Mouse (Mus musculus) liver, embryonic 11.5 days (tissue): Measurements from ENCODE around the gene Adamtsl1. TPM values are rescaled to one million over a fixed set of nuclear protein-coding genes. Genes with fewer than 3 reads are reported as not detected.

Source experiments
- ATAC-seq: fragments of 200-750 bp; cut with Nextera tagmentation; replicated peaks from 2 replicates; pipeline ENCODE4 v1.8.0; 2017; ENCODE audit warnings: moderate number of reproducible peaks, mild to moderate bottlenecking, moderate TSS enrichment, moderate library complexity; ENCODE audit not compliant: low FRiP score
- DNase-seq: peaks from one replicate; pipeline ENCODE4 v3.0.0-alpha.2; 2017; ENCODE audit warnings: low spot score
- H3K27ac ChIP-seq: fragments of 300-500 bp; sonication (generic); 2 replicates; pipeline ENCODE4 v1.5.1; 2014; ENCODE audit warnings: mild to moderate bottlenecking, low read depth, low read length, control low read depth
- H3K27me3 ChIP-seq: fragments of 300-500 bp; sonication (generic); replicated peaks from 2 replicates; pipeline ENCODE4 v1.6.1; 2014; ENCODE audit warnings: low read length, mixed read lengths; ENCODE audit not compliant: control insufficient read depth, insufficient read depth
- H3K36me3 ChIP-seq: fragments of 300-500 bp; sonication (generic); 2 replicates; pipeline ENCODE4 v1.6.1; 2014; ENCODE audit warnings: mild to moderate bottlenecking, low read length, moderate library complexity, mixed read lengths; ENCODE audit not compliant: control insufficient read depth, insufficient read depth
- H3K4me1 ChIP-seq: fragments of 300-500 bp; sonication (generic); replicated peaks from 2 replicates; pipeline ENCODE4 v1.6.1; 2014; ENCODE audit warnings: low read length, mixed read lengths; ENCODE audit not compliant: control insufficient read depth, insufficient read depth
- H3K4me2 ChIP-seq: fragments of 300-500 bp; sonication (generic); 2 replicates; pipeline ENCODE4 v1.6.1; 2014; ENCODE audit warnings: mild to moderate bottlenecking, control low read depth, moderate library complexity
- H3K4me3 ChIP-seq: fragments of 300-500 bp; sonication (generic); 2 replicates; pipeline ENCODE4 v1.5.1; 2014; ENCODE audit warnings: low read depth, low read length, control low read depth
- H3K9ac ChIP-seq: fragments of 300-500 bp; sonication (generic); 2 replicates; pipeline ENCODE4 v1.6.1; 2014; ENCODE audit warnings: low read depth, low read length, control low read depth
- H3K9me3 ChIP-seq: fragments of 300-500 bp; sonication (generic); 2 replicates; pipeline ENCODE4 v1.6.1; 2016; ENCODE audit warnings: low read length, inconsistent platforms, mixed read lengths; ENCODE audit not compliant: control insufficient read depth
- WGBS: fragments of 180-500 bp; shearing (Covaris S2); extraction: QIAGEN DNeasy Blood & Tissue Kit; methylation state at CpG from one replicate; pipeline ENCODE4 v1.1.7; 2014; 5-methylcytosine and 5-hydroxymethylcytosine counted together
- polyA plus RNA-seq: library from polyadenylated mRNA; unstranded; fragments of >200 nt; fragmentation: Nextera tagmentation; extraction: Ambion mirVana; gene quantifications from 2 replicates; pipeline ENCODE4 v1.2.1, GENCODE M21; 2014

Adamtsl1 gene
- polyA plus RNA-seq, 1 experiment from 2014 or later, result 4.9 TPM

- H3K27ac ChIP-seq, result no peak overlapping the region
- WGBS, result 71% methylated on average over 5 of the region's 5 CpGs
- no peaks in the 10 kb centered on the region for H3K9me3 ChIP-seq
- no peaks in the 10 kb centered on the region for H3K4me1 ChIP-seq
- DNase-seq, result no peak
- H3K4me2 ChIP-seq, result no peak overlapping the region
- no peak for ATAC-seq
- no peaks in the 10 kb centered on the region for H3K36me3 ChIP-seq
- no peak overlapping the region for H3K9ac ChIP-seq
- no peaks in the 10 kb centered on the region for H3K27me3 ChIP-seq
- no peak overlapping the region for H3K4me3 ChIP-seq
These were observed 812.0 kb downstream of the Adamtsl1 start for GRCm38 (mm10) chr4:86326003-86326402.

DNA sequence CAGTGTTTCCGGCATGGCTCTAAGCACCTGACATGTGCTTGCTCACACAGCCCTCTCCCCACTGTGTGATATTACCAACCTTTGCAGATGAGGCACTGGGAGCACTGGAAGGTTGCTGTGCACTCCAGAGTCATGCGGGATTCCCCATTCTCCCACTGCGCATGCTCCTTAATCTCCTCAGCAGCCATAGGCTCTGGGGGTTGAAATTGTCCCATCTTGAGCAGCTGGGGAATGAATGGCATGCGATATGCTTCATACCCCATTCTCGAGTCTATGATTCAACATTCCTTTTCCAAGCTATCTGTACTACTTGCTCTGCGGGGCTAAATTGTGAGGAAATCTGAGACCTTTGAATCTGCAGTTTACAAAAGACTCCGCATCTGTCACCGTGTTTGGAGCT, 812.7 kb downstream of the Adamtsl1 start:
- no peaks in the 10 kb centered on the region for H3K27me3 ChIP-seq
- no peaks in the 10 kb centered on the region for H3K36me3 ChIP-seq
- no peaks in the 10 kb centered on the region for H3K9me3 ChIP-seq
- ATAC-seq (no peak), DNase-seq (no peak)
- no peak overlapping the region for H3K27ac ChIP-seq
- no peak overlapping the region for H3K4me3 ChIP-seq
- no peak overlapping the region for H3K4me2 ChIP-seq
- WGBS, result 71% methylated on average over 8 of the region's 8 CpGs
- no peaks in the 10 kb centered on the region for H3K4me1 ChIP-seq
- H3K9ac ChIP-seq, result no peak overlapping the region

- 82% methylated on average over 1 of the region's 1 CpGs for WGBS
- DNase-seq (no peak), ATAC-seq (no peak)
- Histone ChIP-seq H3K36me3 (no peaks in the 10 kb centered on the region), H3K9me3 (no peaks in the 10 kb centered on the region), H3K4me3 (no peak overlapping the region), H3K27me3 (no peaks in the 10 kb centered on the region), H3K4me1 (no peaks in the 10 kb centered on the region), H3K9ac (no peak overlapping the region), H3K4me2 (no peak overlapping the region), H3K27ac (no peak overlapping the region)
These were observed 815.5 kb downstream of the Adamtsl1 start for GRCm38 (mm10) chr4:86329481-86329880.

DNA sequence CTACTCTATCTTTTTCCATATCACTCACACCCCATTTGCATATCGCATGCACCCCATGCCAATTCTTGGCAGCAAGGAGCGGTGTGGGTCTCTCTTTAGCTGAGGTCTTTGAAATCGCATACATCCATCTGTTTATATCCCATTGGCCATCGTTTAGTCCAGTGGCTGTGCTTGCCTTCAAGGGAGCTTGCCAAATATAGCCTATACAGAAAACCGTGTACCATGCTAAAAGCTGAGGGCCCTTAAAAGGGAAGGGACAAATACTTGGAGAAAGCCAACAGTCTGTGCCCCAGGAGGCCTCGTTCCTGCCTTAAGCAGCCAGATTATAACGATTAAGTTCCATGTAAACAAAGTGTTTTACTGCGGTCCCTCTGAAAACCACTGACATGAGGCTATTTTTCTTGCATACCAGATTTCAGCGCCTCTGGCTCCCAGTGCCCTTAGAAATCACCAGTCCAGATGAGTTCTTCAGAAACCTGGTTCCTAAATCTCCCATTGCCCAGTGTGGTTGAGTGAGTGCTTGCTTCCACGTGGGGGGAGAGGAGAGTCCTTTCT, 822.0 kb downstream of the Adamtsl1 start:
- DNase-seq, result no peak
- ATAC-seq, result no peak
- WGBS, result 45% methylated on average over 10 of the region's 10 CpGs
- H3K36me3 ChIP-seq, result no peaks in the 10 kb centered on the region
- no peak overlapping the region for H3K9ac ChIP-seq
- H3K4me3 ChIP-seq, result no peak overlapping the region
- no peaks in the 10 kb centered on the region for H3K4me1 ChIP-seq
- no peak overlapping the region for H3K27ac ChIP-seq
- H3K27me3 ChIP-seq, result no peaks in the 10 kb centered on the region
- H3K4me2 ChIP-seq, result no peak overlapping the region
- H3K9me3 ChIP-seq, result no peaks in the 10 kb centered on the region

GRCm38 (mm10) chr4:86337216-86337765, 823.3 kb downstream of the Adamtsl1 start:
- no peaks in the 10 kb centered on the region for H3K9me3 ChIP-seq
- no peaks in the 10 kb centered on the region for H3K27me3 ChIP-seq
- no peak for DNase-seq
- ATAC-seq, result no peak
- no peak overlapping the region for H3K4me2 ChIP-seq
- H3K36me3 ChIP-seq, result no peaks in the 10 kb centered on the region
- no peak overlapping the region for H3K4me3 ChIP-seq
- H3K4me1 ChIP-seq, result no peaks in the 10 kb centered on the region
- no peak overlapping the region for H3K9ac ChIP-seq
- WGBS, result 68% methylated on average over 6 of the region's 6 CpGs
- H3K27ac ChIP-seq, result no peak overlapping the region

- DNase-seq (no peak), ATAC-seq (no peak)
- Histone ChIP-seq H3K9ac (no peak overlapping the region), H3K27me3 (no peaks in the 10 kb centered on the region), H3K4me3 (no peak overlapping the region), H3K4me2 (no peak overlapping the region), H3K36me3 (no peaks in the 10 kb centered on the region), H3K9me3 (no peaks in the 10 kb centered on the region), H3K27ac (no peak overlapping the region), H3K4me1 (no peaks in the 10 kb centered on the region)
- WGBS, result 81% methylated on average over 4 of the region's 4 CpGs
These were observed 835.4 kb downstream of the Adamtsl1 start for GRCm38 (mm10) chr4:86349341-86349740.

DNA sequence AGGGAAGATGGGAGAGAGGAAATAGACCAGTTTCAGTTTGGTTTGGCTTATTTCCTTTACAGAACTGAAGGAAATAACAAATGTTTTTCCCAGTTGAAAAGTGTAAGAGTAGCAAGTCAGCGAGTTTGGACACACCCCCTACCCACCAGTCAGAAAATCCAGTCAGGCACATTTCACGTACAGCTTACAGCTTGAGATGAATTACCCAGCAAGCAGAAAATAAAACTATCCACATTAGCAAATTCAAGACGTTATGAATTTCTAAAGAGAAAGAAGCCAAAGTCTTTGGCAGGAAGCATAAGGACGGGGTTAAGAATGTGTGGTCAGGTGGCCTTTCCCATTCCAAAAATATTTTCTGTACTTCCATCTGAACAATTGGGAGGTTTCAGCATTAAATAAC, 838.1 kb downstream of the Adamtsl1 start:
- Histone ChIP-seq H3K36me3 (no peaks in the 10 kb centered on the region), H3K4me1 (no peaks in the 10 kb centered on the region), H3K9me3 (no peaks in the 10 kb centered on the region), H3K4me3 (no peak overlapping the region), H3K9ac (no peak overlapping the region), H3K27me3 (no peaks in the 10 kb centered on the region), H3K4me2 (no peak overlapping the region), H3K27ac (no peak overlapping the region)
- ATAC-seq (no peak), DNase-seq (no peak)
- 84% methylated on average over 4 of the region's 4 CpGs for WGBS

- DNase-seq, result no peak
- WGBS, result 87% methylated on average over 4 of the region's 4 CpGs
- Histone ChIP-seq H3K27ac (no peak overlapping the region), H3K9ac (no peak overlapping the region), H3K4me1 (no peaks in the 10 kb centered on the region), H3K27me3 (no peaks in the 10 kb centered on the region), H3K9me3 (no peaks in the 10 kb centered on the region), H3K36me3 (no peaks in the 10 kb centered on the region), H3K4me2 (no peak overlapping the region), H3K4me3 (no peak overlapping the region)
- no peak for ATAC-seq
These were observed 839.6 kb downstream of the Adamtsl1 start for GRCm38 (mm10) chr4:86353550-86353949.

GRCm38 (mm10) chr4:86359398-86359797, 845.4 kb downstream of the Adamtsl1 start:
- H3K4me3 ChIP-seq, result no peak overlapping the region
- no peak overlapping the region for H3K4me2 ChIP-seq
- WGBS, result 83% methylated on average over 5 of the region's 5 CpGs
- ATAC-seq (no peak), DNase-seq (no peak)
- H3K27me3 ChIP-seq, result no peaks in the 10 kb centered on the region
- H3K9me3 ChIP-seq, result no peaks in the 10 kb centered on the region
- no peaks in the 10 kb centered on the region for H3K36me3 ChIP-seq
- no peaks in the 10 kb centered on the region for H3K4me1 ChIP-seq
- no peak overlapping the region for H3K27ac ChIP-seq
- H3K9ac ChIP-seq, result no peak overlapping the region
